Mouse (Mus musculus): Measurements from ENCODE around the gene Trdmt1. TPM values are rescaled to one million over a fixed set of nuclear protein-coding genes. Genes with fewer than 3 reads are reported as not detected.
"Not testable (repeated sequence)": the region's sequence is repeated elsewhere in the genome, so short reads cannot be mapped to it uniquely, and the experiment has no call there.

Trdmt1 gene
- 1 to 10 TPM; 3.7 to 5.2 TPM for total RNA-seq (2021)
- long read RNA-seq, experiment 1, partial matches to known transcripts: 0 of 2 reads
- long read RNA-seq, experiment 1, other reads (novel, unspliced or antisense): 2 of 2 reads
- long read RNA-seq, experiment 2, partial matches to known transcripts: 0 of 1 reads
- long read RNA-seq, experiment 2, other reads (novel, unspliced or antisense): 0 of 1 reads

DNA sequence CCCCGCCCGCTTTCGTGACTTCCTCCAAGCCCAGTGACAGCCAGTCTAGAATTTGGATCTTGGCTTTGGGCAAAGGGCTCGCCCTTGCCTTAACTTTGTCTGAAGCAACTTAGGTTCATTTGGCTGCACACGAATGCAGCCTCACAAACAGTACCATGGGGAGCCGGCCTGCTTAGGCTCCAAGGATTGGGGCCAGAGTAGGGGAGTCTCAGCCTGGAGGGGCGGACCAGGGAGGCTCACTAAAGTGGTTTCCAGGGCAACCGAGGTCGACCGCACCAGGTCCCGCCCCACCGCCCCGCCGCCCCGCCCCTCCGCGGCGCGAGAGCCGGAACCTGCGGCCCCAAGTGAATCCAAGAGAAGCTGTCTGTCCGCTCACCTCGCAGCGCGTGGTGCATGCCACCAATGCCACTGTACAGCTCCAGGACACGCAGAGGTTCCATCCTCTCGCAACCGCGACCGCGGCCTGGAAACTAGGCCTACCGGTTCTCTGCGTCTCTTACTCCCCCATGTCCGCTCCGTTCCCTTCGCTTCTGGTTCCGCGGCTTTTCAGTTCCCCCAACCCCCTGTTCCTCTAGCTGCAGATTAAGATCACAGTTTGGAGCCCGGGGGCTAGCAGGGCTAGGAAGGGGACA is at the start of gene Trdmt1:
Gene Trdmt1 (minus strand): TSS at position 476 of the 632 bp plus-strand sequence.
- peak; percentile 70 to 80 for DNase-seq (ENCODE audit: low spot score in 2 of 2)
- no peak for TF ChIP-seq CTCF (conservative IDR thresholded peaks at IDR 0.05)
- Histone ChIP-seq H3K27ac (peak within 1 kb of the TSS; percentile 99), H3K4me3 (peak within 1 kb of the TSS; percentile 87)

DNA sequence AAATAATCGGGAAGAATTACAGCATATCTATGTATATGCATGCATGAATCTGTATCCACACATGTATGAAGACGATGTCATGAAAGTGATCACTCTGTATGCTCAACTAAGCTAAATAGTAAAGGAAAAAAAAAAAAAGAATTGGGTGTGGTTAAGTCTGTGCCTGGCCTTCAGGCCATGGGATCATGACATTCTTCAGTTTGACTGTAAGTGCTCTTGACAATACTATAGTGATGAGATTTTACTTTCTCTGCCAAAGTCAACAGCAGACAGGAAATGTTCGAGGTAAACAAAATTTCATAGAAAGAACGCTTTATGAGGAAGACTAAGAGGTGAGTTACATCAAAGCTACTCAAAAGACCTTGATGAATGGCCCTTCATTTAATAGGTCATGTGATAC is 48.9 kb upstream of the Trdmt1 start:
- Histone ChIP-seq H3K27ac (no peak overlapping the region), H3K4me3 (no peak overlapping the region)
- DNase-seq (ENCODE audit: low spot score in 2 of 2): no peak
- no peak for TF ChIP-seq CTCF (conservative IDR thresholded peaks at IDR 0.05)

DNA sequence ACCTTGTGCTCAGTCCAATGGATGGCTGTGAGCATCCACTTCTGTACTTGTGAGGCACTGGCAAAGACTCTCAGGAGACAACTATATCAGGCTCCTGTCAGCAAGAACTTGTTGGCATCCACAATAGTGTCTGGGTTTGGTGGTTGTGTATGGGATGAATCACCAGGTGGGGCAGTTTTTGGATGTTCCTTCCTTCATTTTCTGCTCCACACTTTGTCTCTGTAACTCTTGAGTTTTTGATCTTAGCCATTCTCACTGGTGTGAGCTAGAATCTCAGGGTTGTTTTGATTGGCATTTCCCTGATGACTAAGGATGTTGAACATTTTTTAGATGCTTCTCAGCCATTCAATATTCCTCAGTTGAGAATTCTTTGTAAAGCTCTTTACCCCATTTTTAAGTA is 39.3 kb upstream of the Trdmt1 start:
- H3K27ac ChIP-seq; DNase-seq (ENCODE audit: low spot score in 2 of 2); H3K4me3 ChIP-seq: not testable (repeated sequence)

DNA sequence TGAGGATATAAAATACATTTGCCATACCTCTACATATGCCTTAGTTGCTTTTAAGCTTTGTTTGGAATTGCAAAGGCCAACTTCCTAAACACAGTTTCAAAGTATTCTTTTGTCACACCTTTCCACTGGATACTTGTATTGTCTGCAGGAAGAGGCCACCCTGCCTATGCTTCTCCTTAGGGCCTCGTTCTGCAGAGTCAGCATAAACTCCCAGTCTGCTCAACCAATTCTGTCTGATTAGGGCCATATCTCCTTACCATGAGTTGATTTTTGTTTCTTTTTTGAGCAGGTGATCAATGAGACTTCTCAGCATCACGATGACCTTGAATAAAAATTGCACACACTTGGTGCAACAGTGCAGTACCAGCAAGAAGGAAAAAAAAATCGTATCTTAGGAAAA is 37.7 kb upstream of the Trdmt1 start:
- DNase-seq (ENCODE audit: low spot score in 2 of 2): no peak

DNA sequence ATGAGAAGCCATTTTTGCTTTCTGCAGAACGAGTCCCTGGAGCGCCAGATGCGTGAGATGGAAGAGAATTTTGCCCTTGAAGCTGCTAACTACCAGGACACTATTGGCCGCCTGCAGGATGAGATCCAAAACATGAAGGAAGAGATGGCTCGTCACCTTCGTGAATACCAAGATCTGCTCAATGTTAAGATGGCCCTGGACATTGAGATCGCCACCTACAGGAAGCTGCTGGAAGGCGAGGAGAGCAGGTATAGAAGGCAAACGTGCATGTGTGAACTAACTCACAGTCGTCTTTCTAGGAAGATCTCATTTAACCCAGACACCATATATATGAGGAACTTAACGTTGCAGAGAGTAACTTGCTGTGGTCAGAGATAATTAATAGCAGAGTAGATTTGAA is 35.5 kb upstream of the Trdmt1 start:
- H3K27ac ChIP-seq: no peak overlapping the region
- H3K4me3 ChIP-seq: no peak overlapping the region
- no peak for DNase-seq (ENCODE audit: low spot score in 2 of 2)
- peak; percentile 59 for TF ChIP-seq CTCF (conservative IDR thresholded peaks at IDR 0.05)

More for the DNA sequence above, 37.7 kb upstream of the Trdmt1 start:
- H3K27ac ChIP-seq: no peak overlapping the region
- no peak for TF ChIP-seq CTCF (conservative IDR thresholded peaks at IDR 0.05)
- no peak overlapping the region for H3K4me3 ChIP-seq

DNA sequence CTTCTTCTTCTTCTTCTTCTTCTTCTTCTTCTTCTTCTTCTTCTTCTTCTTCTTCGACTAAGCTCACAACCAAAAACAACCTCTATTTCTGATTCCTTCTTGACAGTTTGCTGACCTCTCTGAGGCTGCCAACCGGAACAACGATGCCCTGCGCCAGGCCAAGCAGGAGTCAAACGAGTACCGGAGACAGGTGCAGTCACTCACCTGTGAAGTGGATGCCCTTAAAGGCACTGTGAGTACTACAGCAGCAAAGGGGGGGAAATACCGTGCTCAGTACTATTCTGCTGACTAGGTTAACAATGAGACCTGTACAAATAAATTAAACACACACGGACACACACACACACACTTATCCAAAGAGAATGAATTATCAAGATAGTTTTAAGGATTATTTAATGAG is 34.8 kb upstream of the Trdmt1 start:
- no peak for TF ChIP-seq CTCF (conservative IDR thresholded peaks at IDR 0.05)
- no peak for DNase-seq (ENCODE audit: low spot score in 2 of 2)
- no peak overlapping the region for H3K4me3 ChIP-seq
- no peak overlapping the region for H3K27ac ChIP-seq

DNA sequence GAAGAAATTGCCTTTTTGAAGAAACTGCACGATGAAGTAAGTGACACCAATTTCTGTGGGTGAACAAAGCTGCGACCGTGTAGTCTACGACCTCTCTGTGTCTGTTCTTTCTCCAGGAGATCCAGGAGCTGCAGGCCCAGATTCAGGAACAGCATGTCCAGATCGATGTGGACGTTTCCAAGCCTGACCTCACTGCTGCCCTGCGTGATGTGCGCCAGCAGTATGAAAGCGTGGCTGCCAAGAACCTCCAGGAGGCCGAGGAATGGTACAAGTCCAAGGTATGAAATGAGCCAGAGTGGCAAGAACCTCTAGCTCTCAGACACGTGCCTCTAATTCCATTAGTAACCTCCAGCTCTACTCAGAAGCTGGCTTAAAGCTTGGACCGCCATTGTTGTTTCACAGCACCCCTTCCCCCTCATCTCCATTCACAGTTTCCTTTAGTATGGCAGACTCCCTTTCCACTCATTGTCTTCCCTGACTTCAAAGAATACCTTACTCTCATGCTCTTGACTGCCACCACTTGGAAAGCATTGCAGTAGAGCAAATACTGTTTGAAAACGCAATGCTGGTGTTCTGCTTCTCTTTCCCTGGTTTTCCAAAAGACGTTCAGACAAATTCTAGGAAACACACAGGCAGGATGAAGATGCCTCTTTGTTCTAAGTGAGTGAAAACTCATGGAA is 34.1 kb upstream of the Trdmt1 start:
- TF ChIP-seq CTCF (conservative IDR thresholded peaks at IDR 0.05): peak; percentile 54
- no peak for DNase-seq (ENCODE audit: low spot score in 2 of 2)
- Histone ChIP-seq H3K4me3 (no peak overlapping the region), H3K27ac (no peak overlapping the region)

DNA sequence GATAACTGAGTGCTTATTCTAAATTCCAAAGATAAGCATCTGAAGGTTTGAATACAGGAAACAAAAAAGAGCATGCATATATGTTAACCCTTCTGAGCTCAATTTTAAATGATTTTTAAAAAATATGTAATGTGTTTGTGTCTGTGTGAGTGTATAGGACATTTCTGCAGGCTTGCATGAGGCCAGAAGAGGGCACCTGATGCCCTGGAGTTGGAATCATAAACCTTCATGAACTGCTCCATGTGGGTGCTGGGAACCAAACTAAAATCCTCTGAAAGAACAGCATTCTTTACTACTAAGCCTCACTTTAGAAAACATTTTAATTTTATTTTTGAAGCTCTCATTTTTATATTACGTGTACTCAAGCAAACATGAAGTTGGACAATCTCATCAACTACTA is 32.9 kb upstream of the Trdmt1 start:
- H3K4me3 ChIP-seq: no peak overlapping the region
- DNase-seq (ENCODE audit: low spot score in 2 of 2): no peak
- peak; percentile 28; the same call in 1 of the 2 replicates for TF ChIP-seq CTCF (conservative IDR thresholded peaks at IDR 0.05)
- H3K27ac ChIP-seq: no peak overlapping the region

DNA sequence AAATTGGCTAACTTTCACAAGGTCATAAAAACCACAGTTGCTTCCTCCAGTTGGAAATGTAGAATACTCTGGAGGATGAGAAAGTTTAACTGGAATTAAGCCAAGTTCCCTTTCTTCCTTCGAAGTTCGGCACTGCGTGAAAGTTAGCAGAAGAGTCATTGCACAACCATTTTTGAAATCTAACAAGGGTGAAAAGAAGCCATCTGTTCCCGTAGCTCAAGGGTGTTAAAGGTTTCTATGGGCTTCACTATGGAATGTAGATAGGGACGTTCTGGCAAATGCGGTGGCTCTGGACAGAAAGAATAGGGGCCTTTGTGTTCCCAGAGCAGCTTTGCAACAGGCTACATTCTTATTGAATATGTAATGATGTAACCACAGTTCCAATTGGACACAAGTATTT is 31.5 kb upstream of the Trdmt1 start:
- DNase-seq (ENCODE audit: low spot score in 2 of 2): no peak
- H3K4me3 ChIP-seq: peak overlapping the region; percentile 63
- H3K27ac ChIP-seq: peak overlapping the region; percentile 85; the same call in 1 of the 2 replicates
- no peak for TF ChIP-seq CTCF (conservative IDR thresholded peaks at IDR 0.05)

DNA sequence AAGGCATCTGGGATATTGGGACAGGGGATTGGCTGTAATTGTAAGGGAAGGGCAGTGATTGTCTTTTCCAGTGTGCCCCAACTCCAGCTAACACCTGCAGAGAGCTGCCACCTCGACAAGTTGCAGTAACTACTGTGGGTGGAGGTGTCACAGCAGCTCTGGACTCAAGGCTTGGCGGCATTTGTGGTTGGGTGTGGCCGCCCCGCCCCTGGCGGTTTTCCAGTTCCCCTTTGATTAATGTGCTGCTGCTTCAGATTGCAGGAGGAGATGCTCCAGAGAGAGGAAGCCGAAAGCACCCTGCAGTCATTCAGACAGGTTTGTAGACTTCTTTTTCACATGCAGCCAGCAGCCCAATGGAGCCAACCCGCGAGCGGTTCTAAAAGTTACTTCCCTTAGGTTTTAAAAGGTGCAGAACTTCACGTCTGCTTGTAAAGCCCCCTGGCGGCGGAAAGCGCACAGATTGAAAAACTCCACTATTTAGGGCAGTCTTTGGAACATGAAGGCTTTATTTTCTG is 30.9 kb upstream of the Trdmt1 start:
- peak overlapping the region; percentile 63 for H3K4me3 ChIP-seq
- peak; percentile 88 for TF ChIP-seq CTCF (conservative IDR thresholded peaks at IDR 0.05)
- H3K27ac ChIP-seq: peak overlapping the region; percentile 85; the same call in 1 of the 2 replicates
- DNase-seq (ENCODE audit: low spot score in 2 of 2): peak; percentile 47 to 79

DNA sequence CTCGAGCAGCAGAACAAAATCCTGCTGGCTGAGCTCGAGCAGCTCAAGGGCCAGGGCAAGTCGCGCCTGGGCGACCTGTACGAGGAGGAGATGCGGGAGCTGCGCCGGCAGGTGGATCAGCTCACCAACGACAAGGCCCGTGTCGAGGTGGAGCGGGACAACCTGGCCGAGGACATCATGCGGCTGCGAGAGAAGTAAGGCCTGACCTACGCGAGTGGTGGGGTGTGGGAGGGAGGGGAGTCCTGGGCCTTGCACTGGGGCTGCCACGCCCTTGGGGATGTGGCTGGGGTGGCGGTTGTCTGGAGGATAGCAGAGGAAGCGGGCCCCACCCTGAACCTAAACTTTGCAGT is 30.3 kb upstream of the Trdmt1 start:
- Histone ChIP-seq H3K27ac (peak overlapping the region; percentile 85), H3K4me3 (peak overlapping the region; percentile 63)
- no peak for DNase-seq (ENCODE audit: low spot score in 2 of 2)
- TF ChIP-seq CTCF (conservative IDR thresholded peaks at IDR 0.05): no peak

DNA sequence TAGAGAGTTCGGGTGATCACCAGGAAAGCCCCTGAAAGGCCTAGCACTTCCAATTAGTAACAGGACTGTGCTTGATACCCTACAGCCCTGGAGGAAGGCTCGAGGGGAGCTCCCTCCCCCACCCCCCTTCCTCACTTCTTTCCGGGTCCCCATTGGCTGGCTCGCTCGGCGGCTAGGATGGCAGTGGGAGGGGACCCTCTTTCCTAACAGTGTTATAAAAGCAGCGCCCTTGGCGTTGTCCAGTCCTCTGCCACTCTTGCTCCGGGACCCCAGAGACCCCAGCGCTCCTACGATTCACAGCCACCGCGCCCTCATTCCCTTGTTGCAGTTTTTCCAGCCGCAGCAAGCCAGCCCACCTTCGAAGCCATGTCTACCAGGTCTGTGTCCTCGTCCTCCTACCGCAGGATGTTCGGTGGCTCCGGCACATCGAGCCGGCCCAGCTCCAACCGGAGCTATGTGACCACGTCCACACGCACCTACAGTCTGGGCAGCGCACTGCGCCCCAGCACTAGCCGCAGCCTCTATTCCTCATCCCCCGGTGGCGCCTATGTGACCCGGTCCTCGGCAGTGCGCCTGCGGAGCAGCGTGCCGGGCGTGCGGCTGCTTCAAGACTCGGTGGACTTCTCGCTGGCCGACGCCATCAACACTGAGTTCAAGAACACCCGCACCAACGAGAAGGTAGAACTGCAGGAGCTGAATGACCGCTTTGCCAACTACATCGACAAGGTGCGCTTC is 29.8 kb upstream of the Trdmt1 start:
- Histone ChIP-seq H3K4me3 (peak overlapping the region; percentile 63), H3K27ac (peak overlapping the region; percentile 85)
- peak in 1 of 2 experiments; percentile 20 for DNase-seq (ENCODE audit: low spot score in 2 of 2)
- no peak for TF ChIP-seq CTCF (conservative IDR thresholded peaks at IDR 0.05)

Data from layer of hippocampus, adult 2 months (tissue).